Mouse (Mus musculus): ENCODE results near the gene Spns3. TPM values are rescaled to one million over a fixed set of nuclear protein-coding genes. Genes with fewer than 3 reads are reported as not detected.
"Not testable (repeated sequence)": the region's sequence is repeated elsewhere in the genome, so short reads cannot be mapped to it uniquely, and the experiment has no call there.

Gene Spns3
- total RNA-seq, 2 experiments from 2014 or later = 0.22 TPM; not detected in 1

- DNase-seq (ENCODE audit: low spot score in 2 of 2) = no peak
Observed at GRCm38 (mm10) chr11:72560661-72561060, 10.4 kb upstream of the Spns3 start.

GRCm38 (mm10) chr11:72558155-72558554 lies 7.8 kb upstream of the Spns3 start:
- no peak for DNase-seq (ENCODE audit: low spot score in 2 of 2)

- DNase-seq (ENCODE audit: low spot score in 2 of 2) = no peak
Observed at GRCm38 (mm10) chr11:72556953-72557352, 6.6 kb upstream of the Spns3 start.

GRCm38 (mm10) chr11:72556470-72556869 lies 6.2 kb upstream of the Spns3 start:
- DNase-seq (ENCODE audit: low spot score in 2 of 2) = no peak

- DNase-seq (ENCODE audit: low spot score in 2 of 2) = no peak
Observed at GRCm38 (mm10) chr11:72551531-72552105, 1.3 kb upstream of the Spns3 start.

- no peak for DNase-seq (ENCODE audit: low spot score in 2 of 2)
Observed at GRCm38 (mm10) chr11:72547181-72547580, 3.1 kb downstream of the Spns3 start.

- no peak for DNase-seq (ENCODE audit: low spot score in 2 of 2)
Observed at GRCm38 (mm10) chr11:72544716-72545115, 5.6 kb downstream of the Spns3 start.

- DNase-seq (ENCODE audit: low spot score in 2 of 2) = not testable (repeated sequence)
Observed at GRCm38 (mm10) chr11:72543692-72544091, 6.6 kb downstream of the Spns3 start.

- no peak for DNase-seq (ENCODE audit: low spot score in 2 of 2)
Observed at GRCm38 (mm10) chr11:72542586-72542985, 7.7 kb downstream of the Spns3 start.

GRCm38 (mm10) chr11:72541928-72542327 lies 8.4 kb downstream of the Spns3 start:
- DNase-seq (ENCODE audit: low spot score in 2 of 2) = no peak

GRCm38 (mm10) chr11:72540437-72540836 lies 9.9 kb downstream of the Spns3 start:
- DNase-seq (ENCODE audit: low spot score in 2 of 2) = peak; percentile 22 to 29

- DNase-seq (ENCODE audit: low spot score in 2 of 2) = no peak
Observed at GRCm38 (mm10) chr11:72538811-72539210, 11.5 kb downstream of the Spns3 start.

- peak in 1 of 2 experiments; percentile 30 for DNase-seq (ENCODE audit: low spot score in 2 of 2)
Observed at GRCm38 (mm10) chr11:72538037-72538755, 12.1 kb downstream of the Spns3 start.

- no peak for DNase-seq (ENCODE audit: low spot score in 2 of 2)
Observed at GRCm38 (mm10) chr11:72537503-72537902, 12.8 kb downstream of the Spns3 start.

GRCm38 (mm10) chr11:72535519-72535918 lies 14.8 kb downstream of the Spns3 start:
- DNase-seq (ENCODE audit: low spot score in 2 of 2) = no peak

- DNase-seq (ENCODE audit: low spot score in 2 of 2) = no peak
Observed at GRCm38 (mm10) chr11:72532890-72533289, 17.4 kb downstream of the Spns3 start.

- no peak for DNase-seq (ENCODE audit: low spot score in 2 of 2)
Observed at GRCm38 (mm10) chr11:72531632-72532031, 18.7 kb downstream of the Spns3 start.

- no peak for DNase-seq (ENCODE audit: low spot score in 2 of 2)
Observed at GRCm38 (mm10) chr11:72531144-72531543, 19.2 kb downstream of the Spns3 start.

GRCm38 (mm10) chr11:72526190-72526589 lies 24.1 kb downstream of the Spns3 start:
- no peak for DNase-seq (ENCODE audit: low spot score in 2 of 2)

- DNase-seq (ENCODE audit: low spot score in 2 of 2) = no peak
Observed at GRCm38 (mm10) chr11:72523711-72524110, 26.6 kb downstream of the Spns3 start.

- no peak for DNase-seq (ENCODE audit: low spot score in 2 of 2)
Observed at GRCm38 (mm10) chr11:72522616-72523041, 27.7 kb downstream of the Spns3 start.

GRCm38 (mm10) chr11:72521598-72522541 lies 28.4 kb downstream of the Spns3 start:
- DNase-seq (ENCODE audit: low spot score in 2 of 2) = no peak
